Mouse (Mus musculus): Measurements from ENCODE around the gene Cmtr1. TPM values are rescaled to one million over a fixed set of nuclear protein-coding genes. Genes with fewer than 3 reads are reported as not detected.

The Cmtr1 gene
- polyA plus RNA-seq, 1 experiment: 23.8 TPM

GRCm38 (mm10) chr17:29725027-29725620 is 64.7 kb downstream of the Cmtr1 start:
- H3K27ac ChIP-seq (ENCODE audit: control insufficient read depth, insufficient read depth, low read depth, low read length): no peak overlapping the region
- H3K27me3 ChIP-seq (ENCODE audit: control insufficient read depth, insufficient read depth, low read length): no peaks in the 10 kb centered on the region
- no peak for TF ChIP-seq POLR2A (IDR thresholded peaks at IDR 0.05; ENCODE audit: control insufficient read depth, low read depth, low read length)
- TF ChIP-seq CTCF (IDR thresholded peaks at IDR 0.05; ENCODE audit: control insufficient read depth, insufficient read depth, insufficient replicate concordance, low read depth, low read length): no peak
- no peaks in the 10 kb centered on the region for H3K36me3 ChIP-seq (ENCODE audit: control insufficient read depth, insufficient read depth, low read length)
- no peak overlapping the region for H3K4me3 ChIP-seq (ENCODE audit: control insufficient read depth, low read depth, low read length)
- no peaks in the 10 kb centered on the region for H3K4me1 ChIP-seq (ENCODE audit: control insufficient read depth, insufficient read depth, low read length)

DNA sequence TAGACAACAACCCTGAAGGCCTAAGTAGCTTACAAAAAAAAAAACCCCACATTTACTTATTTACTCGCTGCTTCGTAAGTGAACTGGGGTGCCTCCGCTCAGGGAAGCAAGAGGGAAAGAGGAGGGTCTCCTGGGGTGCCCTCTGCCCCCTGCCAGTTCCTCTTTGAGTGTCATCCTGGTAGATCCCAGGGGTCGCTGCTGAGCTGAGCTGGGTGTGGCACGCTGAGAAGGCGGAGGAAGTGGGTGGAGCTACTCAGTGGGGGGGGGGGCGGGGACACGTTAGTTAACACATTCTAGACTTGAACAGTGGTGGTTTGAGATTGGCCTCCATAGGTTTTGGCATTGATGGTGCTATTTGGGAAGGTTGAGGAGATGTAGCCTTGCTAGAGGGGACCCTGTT is 67.7 kb downstream of the Cmtr1 start:
- no peak for TF ChIP-seq POLR2A (IDR thresholded peaks at IDR 0.05; ENCODE audit: control insufficient read depth, low read depth, low read length)
- no peak for TF ChIP-seq CTCF (IDR thresholded peaks at IDR 0.05; ENCODE audit: control insufficient read depth, insufficient read depth, insufficient replicate concordance, low read depth, low read length)
- no peak overlapping the region for H3K4me3 ChIP-seq (ENCODE audit: control insufficient read depth, low read depth, low read length)
- no peak overlapping the region for H3K27ac ChIP-seq (ENCODE audit: control insufficient read depth, insufficient read depth, low read depth, low read length)
- H3K27me3 ChIP-seq (ENCODE audit: control insufficient read depth, insufficient read depth, low read length): no peaks in the 10 kb centered on the region
- peaks cover 4% of the 10 kb centered on the region; the same call in 1 of the 2 replicates for H3K4me1 ChIP-seq (ENCODE audit: control insufficient read depth, insufficient read depth, low read length)
- H3K36me3 ChIP-seq (ENCODE audit: control insufficient read depth, insufficient read depth, low read length): no peaks in the 10 kb centered on the region

- Histone ChIP-seq H3K4me3 (ENCODE audit: control insufficient read depth, low read depth, low read length) (no peak overlapping the region), H3K4me1 (ENCODE audit: control insufficient read depth, insufficient read depth, low read length) (peaks cover 4% of the 10 kb centered on the region; the same call in 1 of the 2 replicates), H3K36me3 (ENCODE audit: control insufficient read depth, insufficient read depth, low read length) (no peaks in the 10 kb centered on the region), H3K27me3 (ENCODE audit: control insufficient read depth, insufficient read depth, low read length) (no peaks in the 10 kb centered on the region), H3K27ac (ENCODE audit: control insufficient read depth, insufficient read depth, low read depth, low read length) (peak overlapping the region; percentile 82)
- no peak for TF ChIP-seq CTCF (IDR thresholded peaks at IDR 0.05; ENCODE audit: control insufficient read depth, insufficient read depth, insufficient replicate concordance, low read depth, low read length)
Measured at GRCm38 (mm10) chr17:29730510-29731265, 70.3 kb downstream of the Cmtr1 start.

DNA sequence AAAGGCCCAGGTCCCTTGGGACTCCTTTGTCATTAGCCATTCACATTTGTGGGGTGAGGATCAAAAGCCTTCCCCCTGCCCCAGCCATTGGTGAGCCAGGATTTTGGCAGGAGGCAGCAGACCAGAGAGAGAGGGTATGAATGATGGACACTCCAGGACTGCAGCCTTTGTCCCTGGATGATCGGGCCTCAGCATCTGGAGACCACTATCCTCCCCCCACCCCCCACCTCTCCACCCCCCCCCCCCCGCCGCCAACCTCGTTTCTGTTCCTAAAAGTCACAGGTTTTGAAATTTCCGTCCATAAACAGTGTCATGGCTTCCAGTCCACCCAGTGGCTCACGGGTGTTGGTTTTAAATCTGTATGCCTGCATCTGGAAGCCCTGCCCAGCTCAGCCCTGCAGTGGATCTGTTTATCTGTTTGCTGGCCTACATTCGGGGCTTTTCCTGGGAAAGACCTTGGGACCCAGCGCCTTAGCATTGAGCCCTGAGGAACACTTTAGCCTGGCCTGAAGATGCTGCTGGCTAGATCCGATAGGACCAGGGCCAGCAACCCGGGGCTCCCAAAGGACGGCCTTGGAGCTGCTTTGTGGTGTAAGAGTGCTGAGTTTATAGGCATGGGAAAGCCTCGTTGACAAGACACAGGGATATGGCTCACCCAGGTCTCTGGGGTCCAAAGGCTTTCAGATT is 71.0 kb downstream of the Cmtr1 start:
- Histone ChIP-seq H3K4me3 (ENCODE audit: control insufficient read depth, low read depth, low read length) (no peak overlapping the region), H3K27ac (ENCODE audit: control insufficient read depth, insufficient read depth, low read depth, low read length) (peak overlapping the region; percentile 82)

GRCm38 (mm10) chr17:29731953-29732325 is 71.5 kb downstream of the Cmtr1 start:
- Histone ChIP-seq H3K4me3 (ENCODE audit: control insufficient read depth, low read depth, low read length) (no peak overlapping the region), H3K4me1 (ENCODE audit: control insufficient read depth, insufficient read depth, low read length) (peaks cover 4% of the 10 kb centered on the region; the same call in 1 of the 2 replicates), H3K27ac (ENCODE audit: control insufficient read depth, insufficient read depth, low read depth, low read length) (no peak overlapping the region), H3K27me3 (ENCODE audit: control insufficient read depth, insufficient read depth, low read length) (no peaks in the 10 kb centered on the region), H3K36me3 (ENCODE audit: control insufficient read depth, insufficient read depth, low read length) (no peaks in the 10 kb centered on the region)
- TF ChIP-seq CTCF (IDR thresholded peaks at IDR 0.05; ENCODE audit: control insufficient read depth, insufficient read depth, insufficient replicate concordance, low read depth, low read length): no peak
- no peak for TF ChIP-seq POLR2A (IDR thresholded peaks at IDR 0.05; ENCODE audit: control insufficient read depth, low read depth, low read length)

More for the DNA sequence above, 71.0 kb downstream of the Cmtr1 start:
- H3K36me3 ChIP-seq (ENCODE audit: control insufficient read depth, insufficient read depth, low read length): no peaks in the 10 kb centered on the region
- no peak for TF ChIP-seq POLR2A (IDR thresholded peaks at IDR 0.05; ENCODE audit: control insufficient read depth, low read depth, low read length)
- no peak for TF ChIP-seq CTCF (IDR thresholded peaks at IDR 0.05; ENCODE audit: control insufficient read depth, insufficient read depth, insufficient replicate concordance, low read depth, low read length)
- peaks cover 4% of the 10 kb centered on the region; the same call in 1 of the 2 replicates for H3K4me1 ChIP-seq (ENCODE audit: control insufficient read depth, insufficient read depth, low read length)
- H3K27me3 ChIP-seq (ENCODE audit: control insufficient read depth, insufficient read depth, low read length): no peaks in the 10 kb centered on the region

DNA sequence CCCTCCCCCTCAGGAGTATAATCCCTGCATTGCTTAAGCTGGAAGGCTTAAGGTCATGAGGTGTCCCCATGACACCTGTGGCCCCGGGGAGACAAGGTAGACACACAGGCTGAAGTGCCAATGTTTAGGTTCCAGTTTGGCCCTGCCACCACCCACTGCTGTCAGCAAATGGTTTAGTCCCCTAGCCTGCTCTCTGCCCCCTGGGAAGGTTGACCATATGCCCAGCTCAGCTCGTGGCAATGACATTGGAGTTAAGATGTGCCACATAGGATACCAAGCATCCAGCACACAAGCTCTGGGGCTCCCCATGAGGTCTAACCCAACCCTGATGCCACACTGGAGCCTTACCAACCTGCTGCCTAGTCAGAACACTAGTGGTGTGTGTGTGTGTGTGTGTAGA is 72.1 kb downstream of the Cmtr1 start:
- H3K27me3 ChIP-seq (ENCODE audit: control insufficient read depth, insufficient read depth, low read length): no peaks in the 10 kb centered on the region
- H3K4me3 ChIP-seq (ENCODE audit: control insufficient read depth, low read depth, low read length): no peak overlapping the region
- peaks cover 4% of the 10 kb centered on the region; the same call in 1 of the 2 replicates for H3K4me1 ChIP-seq (ENCODE audit: control insufficient read depth, insufficient read depth, low read length)
- 0 out of 2 replicates have a peak overlapping the region, but pooled peaks have one; percentile 10 for H3K27ac ChIP-seq (ENCODE audit: control insufficient read depth, insufficient read depth, low read depth, low read length)
- H3K36me3 ChIP-seq (ENCODE audit: control insufficient read depth, insufficient read depth, low read length): no peaks in the 10 kb centered on the region
- TF ChIP-seq POLR2A (IDR thresholded peaks at IDR 0.05; ENCODE audit: control insufficient read depth, low read depth, low read length) (no peak), CTCF (IDR thresholded peaks at IDR 0.05; ENCODE audit: control insufficient read depth, insufficient read depth, insufficient replicate concordance, low read depth, low read length) (no peak)

DNA sequence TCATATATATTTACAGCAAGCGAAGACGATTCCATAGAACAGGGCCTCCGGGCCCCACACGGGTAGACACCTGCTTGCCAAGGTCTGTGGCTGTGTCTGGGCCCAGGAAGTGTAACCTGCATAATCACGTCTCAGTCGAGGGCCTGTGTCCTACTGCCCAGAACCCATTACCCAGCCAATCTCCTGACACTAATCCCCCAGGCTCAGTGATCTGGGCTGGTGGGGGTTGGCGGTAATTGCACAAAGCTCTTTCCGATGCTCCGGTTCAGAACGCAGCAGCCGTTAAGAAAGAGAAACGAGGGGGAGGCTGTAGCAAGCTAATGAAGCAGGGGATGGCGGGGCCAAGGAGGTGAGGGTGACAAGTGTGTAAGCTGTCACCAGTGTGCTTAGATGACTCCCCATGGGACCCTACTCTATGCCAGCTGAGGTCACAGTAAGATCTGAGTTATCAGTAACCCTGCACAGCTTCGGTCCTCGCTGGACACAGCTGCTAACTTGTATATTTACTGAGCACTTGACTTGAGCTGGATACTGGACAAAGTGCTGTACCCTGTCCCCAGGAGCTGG is 76.1 kb downstream of the Cmtr1 start:
- H3K4me3 ChIP-seq (ENCODE audit: control insufficient read depth, low read depth, low read length): no peak overlapping the region
- TF ChIP-seq POLR2A (IDR thresholded peaks at IDR 0.05; ENCODE audit: control insufficient read depth, low read depth, low read length) (no peak), CTCF (IDR thresholded peaks at IDR 0.05; ENCODE audit: control insufficient read depth, insufficient read depth, insufficient replicate concordance, low read depth, low read length) (no peak)
- no peaks in the 10 kb centered on the region for H3K27me3 ChIP-seq (ENCODE audit: control insufficient read depth, insufficient read depth, low read length)
- H3K27ac ChIP-seq (ENCODE audit: control insufficient read depth, insufficient read depth, low read depth, low read length): no peak overlapping the region
- H3K36me3 ChIP-seq (ENCODE audit: control insufficient read depth, insufficient read depth, low read length): no peaks in the 10 kb centered on the region
- H3K4me1 ChIP-seq (ENCODE audit: control insufficient read depth, insufficient read depth, low read length): peaks cover 6% of the 10 kb centered on the region; the same call in 1 of the 2 replicates

Measured in testis, adult 2 months (tissue).